Mouse (Mus musculus) heart, postnatal 0 days (tissue): ENCODE results near the gene Anxa6.

Experiments
- CTCF ChIP-seq: IDR thresholded peaks from 2 replicates; pipeline ENCODE4 v1.5.1; 2016; ENCODE audit warnings: antibody characterized with exemption, control low read depth, low read depth
- EP300 ChIP-seq: IDR thresholded peaks from 2 replicates; pipeline ENCODE4 v1.6.1; 2016; ENCODE audit warnings: antibody characterized with exemption, low read depth

DNA sequence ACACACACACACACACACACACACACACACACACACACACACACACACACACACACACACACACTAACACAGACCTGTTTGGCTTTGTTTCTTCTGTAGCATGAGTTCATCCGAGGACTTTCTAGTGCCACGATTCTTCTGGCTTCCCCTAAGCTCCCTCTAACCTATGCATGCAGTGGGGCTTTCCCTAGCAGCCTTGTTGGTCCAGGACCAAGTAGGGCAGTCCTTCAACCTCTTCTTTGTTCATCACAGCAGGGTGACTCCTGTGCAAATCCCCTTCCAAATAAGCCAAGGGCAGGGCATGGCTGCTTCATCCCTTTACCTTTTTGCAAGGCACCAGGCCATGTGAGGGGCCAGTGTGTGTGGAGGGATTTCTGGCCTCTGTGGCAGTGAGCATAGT, 34.5 kb downstream of the Anxa6 start:
- no peak for TF ChIP-seq CTCF
- TF ChIP-seq EP300, result no peak
